Mouse (Mus musculus) heart, postnatal 0 days (tissue): ENCODE measurements at regions not wholly inside any gene's neighbourhood (a gene's known extent, or its start where the extent isn't known, plus 50 kb on each side); places are given as distances from the start of the nearest gene placed in this dataset.

Source experiments
- ATAC-seq: fragments of 200-750 bp; cut with Nextera tagmentation; 2 replicates; pipeline ENCODE4 v1.8.0; 2017; ENCODE audit warnings: low read depth, moderate number of reproducible peaks, moderate library complexity; ENCODE audit not compliant: insufficient read depth
- DNase-seq: peaks from one replicate; pipeline ENCODE4 v3.0.0-alpha.2; 2016; ENCODE audit warnings: low spot score
- H3K27ac ChIP-seq: fragments of 300-500 bp; sonication (generic); 2 replicates; pipeline ENCODE4 v1.5.1; 2014; ENCODE audit warnings: low read depth, mild to moderate bottlenecking
- H3K27me3 ChIP-seq: fragments of 300-500 bp; sonication (generic); 2 replicates; pipeline ENCODE4 v1.6.1; 2014; ENCODE audit warnings: low read length, mixed read lengths; ENCODE audit not compliant: control insufficient read depth, insufficient read depth
- H3K36me3 ChIP-seq: fragments of 300-500 bp; sonication (generic); replicated peaks from 2 replicates; pipeline ENCODE4 v1.6.1; 2014; ENCODE audit warnings: low read length, mixed read lengths; ENCODE audit not compliant: control insufficient read depth, insufficient read depth
- H3K4me1 ChIP-seq: fragments of 300-500 bp; sonication (generic); 2 replicates; pipeline ENCODE4 v1.6.1; 2014; ENCODE audit warnings: antibody characterized with exemption; ENCODE audit not compliant: control insufficient read depth, insufficient read depth
- H3K4me2 ChIP-seq: fragments of 300-500 bp; sonication (generic); 2 replicates; pipeline ENCODE4 v1.6.1; 2014; ENCODE audit warnings: low read depth, mild to moderate bottlenecking, low read length, moderate library complexity
- H3K4me3 ChIP-seq: fragments of 300-500 bp; sonication (generic); 2 replicates; pipeline ENCODE4 v1.5.1; 2014; ENCODE audit warnings: low read depth, low read length
- H3K9ac ChIP-seq: fragments of 300-500 bp; sonication (generic); replicated peaks from 2 replicates; pipeline ENCODE4 v1.6.1; 2014; ENCODE audit warnings: low read depth, low read length, mixed read lengths
- H3K9me3 ChIP-seq: fragments of 300-500 bp; sonication (generic); replicated peaks from 2 replicates; pipeline ENCODE4 v1.6.1; 2016; ENCODE audit warnings: low read length; ENCODE audit not compliant: control insufficient read depth
- CTCF ChIP-seq: IDR thresholded peaks from 2 replicates; pipeline ENCODE4 v1.5.1; 2016; ENCODE audit warnings: antibody characterized with exemption, control low read depth, low read depth
- EP300 ChIP-seq: IDR thresholded peaks from 2 replicates; pipeline ENCODE4 v1.6.1; 2016; ENCODE audit warnings: antibody characterized with exemption, low read depth
- WGBS: fragments of 180-500 bp; shearing (Covaris S2); extraction: QIAGEN DNeasy Blood & Tissue Kit; methylation state at CpG from one replicate; pipeline ENCODE4 v1.1.7; 2014; 5-methylcytosine and 5-hydroxymethylcytosine counted together

GRCm38 (mm10) chr3:50914866-50915365, 309.3 kb upstream of the Noct start:
- no peak for DNase-seq
- no peaks in the 10 kb centered on the region for H3K27me3 ChIP-seq
- TF ChIP-seq CTCF: no peak
- TF ChIP-seq EP300: no peak

GRCm38 (mm10) chr3:50916305-50916854, 307.9 kb upstream of the Noct start:
- 76% methylated on average over 5 of the region's 5 CpGs for WGBS
- no peak for DNase-seq
- Histone ChIP-seq H3K4me3 (no peak overlapping the region), H3K9me3 (no peaks in the 10 kb centered on the region), H3K4me1 (no peaks in the 10 kb centered on the region), H3K27me3 (no peaks in the 10 kb centered on the region), H3K9ac (no peak overlapping the region), H3K4me2 (no peak overlapping the region), H3K36me3 (no peaks in the 10 kb centered on the region), H3K27ac (no peak overlapping the region)
- no peak for TF ChIP-seq EP300
- TF ChIP-seq CTCF: no peak
- ATAC-seq: no peak

More at GRCm38 (mm10) chr3:50914866-50915365, 309.3 kb upstream of the Noct start:
- Histone ChIP-seq H3K9ac (no peak overlapping the region), H3K36me3 (no peaks in the 10 kb centered on the region), H3K9me3 (no peaks in the 10 kb centered on the region), H3K4me1 (no peaks in the 10 kb centered on the region), H3K4me2 (no peak overlapping the region), H3K27ac (no peak overlapping the region), H3K4me3 (no peak overlapping the region)
- WGBS: 81% methylated on average over 14 of the region's 14 CpGs
- ATAC-seq: no peak

- no peak for TF ChIP-seq EP300
- no peak for TF ChIP-seq CTCF
- Histone ChIP-seq H3K4me2 (no peak overlapping the region), H3K4me1 (no peaks in the 10 kb centered on the region), H3K4me3 (no peak overlapping the region), H3K27me3 (no peaks in the 10 kb centered on the region), H3K36me3 (no peaks in the 10 kb centered on the region), H3K27ac (no peak overlapping the region), H3K9me3 (no peaks in the 10 kb centered on the region), H3K9ac (no peak overlapping the region)
- 91% methylated on average over 10 of the region's 10 CpGs for WGBS
- ATAC-seq (no peak), DNase-seq (no peak)
Observed at GRCm38 (mm10) chr3:50922347-50922746, 301.9 kb upstream of the Noct start.

- Histone ChIP-seq H3K36me3 (no peaks in the 10 kb centered on the region), H3K27ac (no peak overlapping the region), H3K27me3 (no peaks in the 10 kb centered on the region), H3K4me2 (no peak overlapping the region), H3K4me1 (no peaks in the 10 kb centered on the region), H3K9ac (no peak overlapping the region), H3K9me3 (no peaks in the 10 kb centered on the region), H3K4me3 (no peak overlapping the region)
- no peak for ATAC-seq
- TF ChIP-seq EP300: no peak
- TF ChIP-seq CTCF: no peak
- WGBS: 77% methylated on average over 5 of the region's 5 CpGs
- DNase-seq: no peak
Observed at GRCm38 (mm10) chr3:50922832-50923231, 301.4 kb upstream of the Noct start.

GRCm38 (mm10) chr3:50923327-50923726, 300.9 kb upstream of the Noct start:
- 82% methylated on average over 7 of the region's 7 CpGs for WGBS
- ATAC-seq: no peak

GRCm38 (mm10) chr3:50927318-50927717, 296.9 kb upstream of the Noct start:
- H3K27ac ChIP-seq: no peak overlapping the region
- no peak overlapping the region for H3K4me2 ChIP-seq
- TF ChIP-seq CTCF (no peak), EP300 (no peak)
- no peaks in the 10 kb centered on the region for H3K9me3 ChIP-seq
- H3K4me1 ChIP-seq: no peaks in the 10 kb centered on the region
- ATAC-seq (no peak), DNase-seq (no peak)
- H3K27me3 ChIP-seq: no peaks in the 10 kb centered on the region
- WGBS: 85% methylated on average over 4 of the region's 4 CpGs
- H3K9ac ChIP-seq: no peak overlapping the region
- H3K36me3 ChIP-seq: no peaks in the 10 kb centered on the region
- H3K4me3 ChIP-seq: no peak overlapping the region

More at GRCm38 (mm10) chr3:50923327-50923726, 300.9 kb upstream of the Noct start:
- no peaks in the 10 kb centered on the region for H3K36me3 ChIP-seq
- H3K9me3 ChIP-seq: no peaks in the 10 kb centered on the region
- no peak for DNase-seq
- TF ChIP-seq EP300 (no peak), CTCF (no peak)
- no peaks in the 10 kb centered on the region for H3K4me1 ChIP-seq
- no peak overlapping the region for H3K4me2 ChIP-seq
- no peaks in the 10 kb centered on the region for H3K27me3 ChIP-seq
- H3K9ac ChIP-seq: no peak overlapping the region
- H3K4me3 ChIP-seq: no peak overlapping the region
- H3K27ac ChIP-seq: no peak overlapping the region
